Mouse (Mus musculus): Measurements from ENCODE around the gene Ugt1a9.

The Ugt1a9 gene

DNA sequence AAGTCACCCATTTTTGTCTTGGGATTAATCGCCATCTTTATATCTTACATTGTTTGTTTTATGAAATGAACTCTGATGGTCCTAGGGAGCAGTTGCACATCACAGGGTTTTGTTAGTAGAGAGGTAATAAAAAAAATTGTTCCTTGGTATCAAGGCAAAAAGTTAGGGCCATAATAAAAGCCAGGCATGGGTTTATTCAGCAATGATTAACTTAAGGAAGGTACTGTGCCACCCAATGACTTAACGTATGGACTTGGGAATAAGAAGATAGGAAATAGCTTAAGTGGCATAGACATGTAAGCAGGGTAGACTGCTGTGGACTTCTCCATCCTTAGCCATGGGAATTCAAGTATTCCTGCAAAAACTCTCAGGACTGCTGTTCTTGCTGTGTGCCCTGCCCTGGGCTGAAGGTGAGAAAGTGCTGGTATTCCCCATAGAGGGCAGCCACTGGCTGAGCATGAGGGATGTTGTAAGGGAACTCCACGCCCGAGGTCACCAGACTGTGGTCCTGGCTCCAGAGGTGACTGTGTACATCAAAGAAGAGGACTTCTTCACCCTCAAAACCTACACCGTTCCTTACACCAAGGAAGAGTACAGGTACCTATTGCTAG, 115.8 kb downstream of the Ugt1a9 start:
- WGBS: 93% methylated on average over 5 of the region's 5 CpGs

DNA sequence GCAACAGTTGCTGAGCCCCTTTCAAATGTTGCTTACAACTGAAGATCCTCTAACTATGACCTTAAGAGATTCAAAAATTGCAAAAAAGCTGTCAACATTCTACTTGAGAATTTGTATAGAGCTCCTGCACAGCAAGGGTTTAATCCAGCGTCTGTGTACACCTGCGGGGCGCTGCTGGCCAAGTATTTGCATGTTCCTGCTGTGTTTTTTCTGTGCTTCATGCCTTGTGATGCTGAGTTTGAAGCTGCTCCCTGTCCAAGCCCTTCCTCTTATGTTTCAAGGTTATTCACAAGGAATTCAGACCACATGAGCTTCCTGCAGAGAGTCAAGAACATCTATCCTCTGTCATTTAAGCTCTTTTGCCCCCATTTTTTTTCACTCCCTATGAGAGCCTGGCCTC, 121.5 kb downstream of the Ugt1a9 start:
- 78% methylated on average over 3 of the region's 3 CpGs for WGBS

DNA sequence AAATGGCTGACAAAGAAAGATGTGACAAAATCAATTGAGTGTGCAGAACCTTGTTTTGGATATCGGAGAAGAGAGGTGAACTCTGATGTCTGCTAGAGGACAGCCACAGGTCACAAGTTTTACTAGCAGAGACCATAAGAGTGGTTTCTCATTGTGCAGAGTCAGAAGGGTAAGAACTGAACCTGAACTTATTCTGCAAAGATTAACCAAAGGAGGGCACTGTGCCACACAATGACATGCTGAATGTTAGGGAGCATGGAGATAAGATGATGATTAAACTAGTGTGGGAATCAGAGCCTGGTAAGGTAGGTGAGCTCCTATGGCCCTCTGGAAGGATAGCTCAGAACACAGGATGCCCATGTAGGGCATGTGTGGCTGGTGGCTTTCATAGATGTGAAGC, 125.1 kb downstream of the Ugt1a9 start:
- 97% methylated on average over 1 of the region's 1 CpGs for WGBS

DNA sequence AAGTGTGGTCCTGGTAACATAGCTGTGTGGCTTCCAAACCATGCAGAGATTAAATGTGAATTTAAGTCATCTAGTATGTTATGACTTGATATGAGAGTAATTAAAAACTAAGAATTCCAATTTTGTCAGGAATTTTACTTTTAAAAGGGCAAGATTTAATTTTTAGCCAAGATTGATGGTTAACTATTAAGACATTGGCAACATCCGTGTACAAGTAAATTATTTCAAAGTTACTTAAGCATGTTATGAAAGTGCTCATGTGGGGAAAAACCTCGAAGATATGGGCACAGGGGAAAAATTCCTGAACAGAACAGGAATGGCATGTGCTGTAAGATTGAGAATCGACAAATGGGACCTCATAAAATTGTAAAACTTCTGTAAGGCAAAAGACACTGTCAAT, 126.8 kb downstream of the Ugt1a9 start:
- 83% methylated on average over 3 of the region's 3 CpGs for WGBS

DNA sequence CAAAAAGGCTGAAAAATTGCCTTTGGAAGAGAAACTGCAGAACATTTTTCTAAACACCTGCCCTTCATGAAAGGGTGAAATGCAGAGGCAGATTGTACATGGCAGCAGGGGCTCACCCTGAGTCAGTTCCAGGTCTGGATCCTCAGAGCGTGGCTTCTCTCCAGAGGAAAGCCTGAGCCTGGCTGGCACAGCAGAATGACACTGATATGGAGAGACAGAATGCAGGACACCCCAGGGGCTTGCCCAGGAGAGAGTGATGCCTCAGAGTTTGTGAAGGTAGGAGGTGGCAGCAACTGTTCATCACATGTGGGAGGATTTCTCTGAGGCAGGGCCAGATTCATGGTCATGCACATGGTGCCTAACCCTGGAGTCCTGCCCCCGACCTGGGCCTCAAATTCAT, 129.4 kb downstream of the Ugt1a9 start:
- WGBS: 84% methylated on average over 2 of the region's 2 CpGs

GRCm38 (mm10) chr1:88200456-88200855, 129.9 kb downstream of the Ugt1a9 start, which contains the start of gene Ugt1a2:
Ugt1a2 (plus strand) TSS chr1:88200601.
- WGBS: 90% methylated on average over 7 of the region's 7 CpGs

DNA sequence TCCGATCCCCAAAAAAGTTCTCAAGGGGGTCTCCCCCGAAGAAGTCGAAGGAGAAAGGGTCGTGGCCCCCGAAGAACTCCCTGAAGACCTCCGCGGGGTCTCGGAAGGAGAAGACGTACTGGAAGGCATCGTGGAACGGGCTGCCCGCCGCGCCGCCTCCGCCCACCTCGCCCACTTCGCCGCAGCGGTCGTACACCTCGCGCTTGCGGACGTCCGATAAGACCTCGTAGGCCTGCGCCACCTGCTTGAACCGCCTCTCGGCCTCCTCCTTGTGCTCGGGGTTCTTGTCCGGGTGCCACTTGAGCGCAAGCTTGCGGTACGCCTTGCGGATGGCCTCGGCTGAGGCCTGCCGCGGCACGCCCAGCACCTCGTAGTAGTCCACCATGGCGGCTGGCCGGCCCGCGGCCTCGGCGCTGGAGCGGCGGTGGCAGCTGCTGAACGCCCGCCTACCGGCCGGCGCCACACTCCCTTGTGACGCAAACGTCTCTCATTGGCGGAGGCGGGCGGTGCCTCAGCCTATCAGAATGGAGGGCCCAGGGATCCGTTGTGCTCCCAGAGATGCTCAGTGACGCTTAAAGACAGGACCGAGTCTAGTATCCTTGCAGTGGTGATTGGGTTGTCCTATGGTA, 134.8 kb downstream of the Ugt1a9 start, which contains the start of gene Dnajb3:
Dnajb3 (minus strand) TSS at position 489 of the 629 bp plus-strand sequence.
- 6% methylated on average over 62 of the region's 62 CpGs for WGBS

DNA sequence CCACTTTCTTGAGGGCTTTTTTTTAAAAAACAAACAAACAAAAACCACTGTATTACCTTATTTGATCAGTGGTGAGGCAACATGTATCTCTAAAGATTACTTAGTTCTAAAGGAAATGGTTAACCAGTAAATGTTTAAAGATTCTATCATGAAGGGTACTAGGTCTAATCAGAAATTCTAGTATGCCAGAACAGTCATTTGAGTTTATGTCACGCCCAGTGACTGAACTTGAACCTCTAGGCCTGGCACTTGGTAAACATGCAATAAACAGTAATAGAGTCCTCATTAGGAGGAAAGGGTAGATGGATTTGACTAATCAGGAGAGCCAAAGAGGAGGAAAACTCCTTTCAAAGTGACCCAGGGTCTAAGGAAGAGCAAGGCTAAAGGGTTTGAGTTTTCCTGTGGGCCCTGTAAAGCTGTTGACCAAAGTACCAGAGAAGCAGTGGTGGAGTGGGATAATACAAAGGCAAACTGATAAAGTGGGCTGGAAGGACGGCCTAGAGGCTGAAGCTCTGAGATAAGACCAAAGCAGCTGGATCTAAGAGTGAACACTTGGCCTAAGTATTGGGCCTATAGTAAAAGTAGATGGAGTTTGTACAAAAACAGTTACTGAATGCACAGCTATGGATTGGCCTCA, 136.4 kb downstream of the Ugt1a9 start:
- WGBS: 91% methylated on average over 2 of the region's 2 CpGs

DNA sequence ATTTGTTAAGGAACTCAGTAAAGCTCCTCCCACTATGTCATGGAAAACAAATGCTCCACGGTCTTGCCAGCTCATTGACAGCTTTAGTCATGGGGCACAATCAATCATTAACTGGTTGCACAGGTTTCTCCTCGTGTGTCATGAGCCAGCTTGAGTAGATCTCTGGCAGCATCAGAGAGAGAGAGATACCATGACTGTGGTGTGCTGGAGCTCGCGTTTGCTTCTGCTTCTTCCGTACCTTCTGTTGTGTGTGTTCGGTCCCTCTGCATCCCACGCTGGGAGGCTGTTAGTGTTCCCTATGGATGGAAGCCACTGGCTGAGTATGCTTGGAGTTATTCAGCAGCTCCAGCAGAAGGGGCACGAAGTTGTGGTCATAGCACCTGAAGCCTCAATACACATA, 141.2 kb downstream of the Ugt1a9 start, which contains the start of gene Ugt1a1:
Ugt1a1 (plus strand) TSS at position 148 of the 400 bp plus-strand sequence.
- 68% methylated on average over 8 of the region's 8 CpGs for WGBS

DNA sequence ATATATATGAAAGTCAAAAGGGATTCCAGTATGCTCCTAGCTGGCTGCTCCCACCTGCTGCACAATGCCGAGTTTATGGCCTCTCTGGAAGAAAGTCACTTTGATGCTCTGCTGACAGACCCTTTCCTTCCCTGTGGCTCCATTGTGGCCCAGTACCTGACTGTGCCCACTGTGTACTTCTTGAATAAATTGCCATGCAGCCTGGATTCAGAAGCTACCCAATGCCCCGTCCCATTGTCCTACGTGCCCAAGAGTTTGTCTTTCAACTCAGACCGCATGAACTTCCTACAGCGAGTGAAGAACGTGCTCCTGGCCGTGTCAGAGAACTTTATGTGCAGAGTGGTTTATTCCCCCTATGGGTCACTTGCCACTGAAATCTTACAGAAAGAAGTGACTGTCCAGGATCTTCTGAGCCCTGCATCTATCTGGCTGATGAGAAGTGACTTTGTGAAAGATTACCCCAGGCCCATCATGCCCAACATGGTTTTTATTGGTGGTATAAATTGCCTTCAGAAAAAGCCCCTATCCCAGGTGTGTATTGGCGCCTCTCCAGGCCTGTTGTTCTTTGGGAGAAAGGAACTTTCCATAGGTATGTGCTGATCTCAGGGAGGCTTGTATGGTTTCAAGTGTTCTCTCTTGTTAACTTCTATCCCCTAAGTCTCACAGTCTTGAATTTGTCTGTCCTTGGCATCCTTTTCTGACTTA, 141.9 kb downstream of the Ugt1a9 start:
- WGBS: 61% methylated on average over 8 of the region's 8 CpGs

DNA sequence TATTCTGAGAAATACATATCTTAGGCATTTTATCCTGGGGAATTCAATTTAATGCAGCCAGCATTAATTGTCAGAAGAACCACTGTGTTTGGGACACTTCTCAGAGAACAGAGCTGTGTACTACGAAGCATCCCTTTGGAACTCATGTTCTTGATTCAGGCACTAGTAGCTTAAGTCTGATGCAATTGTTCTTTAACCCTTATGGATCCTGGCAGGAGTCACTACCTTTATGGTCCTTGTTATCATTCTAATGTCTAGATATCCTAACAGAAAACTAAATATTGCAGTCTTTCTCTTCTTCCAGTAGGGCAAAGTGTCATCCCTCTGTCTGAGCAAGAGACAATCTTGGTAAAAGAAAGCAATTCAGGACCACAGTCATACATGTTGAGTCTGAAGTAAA, 142.5 kb downstream of the Ugt1a9 start:
- WGBS: 77% methylated on average over 1 of the region's 1 CpGs

DNA sequence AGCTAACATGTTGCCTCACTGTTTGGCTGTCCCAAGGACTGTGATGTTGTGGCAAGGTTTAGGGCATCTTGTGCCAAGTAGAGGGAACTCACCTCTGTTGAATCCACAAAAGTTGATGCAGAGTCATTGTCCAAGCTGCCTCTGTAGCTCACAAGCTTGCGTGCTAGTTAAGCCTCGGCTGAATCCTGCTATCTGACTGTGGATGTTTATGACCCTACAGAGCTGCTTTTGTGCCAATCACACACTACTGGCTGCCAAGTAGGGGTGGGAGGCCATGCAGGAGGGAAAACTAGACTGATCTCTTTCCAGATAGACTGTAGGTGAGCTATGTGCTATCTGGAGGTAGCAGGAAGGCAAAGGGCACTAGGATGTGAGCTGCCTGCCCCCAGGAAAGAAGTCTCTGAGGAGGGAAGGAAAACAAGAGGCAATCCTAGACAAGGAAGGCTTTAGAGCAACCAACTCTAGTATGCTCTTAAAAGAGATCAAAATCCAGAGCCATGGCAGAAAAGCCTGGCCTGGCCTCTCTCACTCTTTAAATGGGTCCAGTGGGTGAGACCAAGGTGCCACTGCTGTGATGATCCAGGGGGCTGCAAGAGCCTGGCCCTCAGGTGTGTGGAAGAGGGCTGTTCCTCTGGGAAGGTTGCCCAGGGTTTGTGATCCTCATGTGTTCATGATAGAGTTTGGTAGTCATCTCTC, 143.3 kb downstream of the Ugt1a9 start:
- 77% methylated on average over 2 of the region's 2 CpGs for WGBS

GRCm38 (mm10) chr1:88214462-88214952, 143.9 kb downstream of the Ugt1a9 start:
- 80% methylated on average over 2 of the region's 2 CpGs for WGBS

GRCm38 (mm10) chr1:88215466-88216380, 145.1 kb downstream of the Ugt1a9 start:
- WGBS: 72% methylated on average over 10 of the region's 10 CpGs

DNA sequence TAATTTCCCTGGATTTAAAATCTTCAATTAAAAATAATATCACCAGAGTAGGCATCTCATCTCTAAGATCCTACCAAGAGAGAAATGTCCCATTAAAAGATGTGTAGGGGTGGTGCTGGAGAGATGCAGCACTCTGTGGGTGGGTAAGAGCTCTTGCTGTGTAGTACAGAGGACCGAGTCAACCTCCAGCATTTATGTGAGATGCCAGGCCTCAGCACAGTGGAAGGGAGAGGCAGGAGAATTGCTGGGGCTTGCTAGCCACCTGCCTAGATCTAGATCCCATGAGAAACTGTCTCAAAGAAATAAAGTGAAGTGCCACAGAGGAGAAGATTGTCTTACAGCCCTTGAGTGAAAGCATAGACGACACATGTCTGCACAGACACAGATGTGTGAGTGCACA, 146.0 kb downstream of the Ugt1a9 start:
- WGBS: 53% methylated on average over 2 of the region's 2 CpGs

DNA sequence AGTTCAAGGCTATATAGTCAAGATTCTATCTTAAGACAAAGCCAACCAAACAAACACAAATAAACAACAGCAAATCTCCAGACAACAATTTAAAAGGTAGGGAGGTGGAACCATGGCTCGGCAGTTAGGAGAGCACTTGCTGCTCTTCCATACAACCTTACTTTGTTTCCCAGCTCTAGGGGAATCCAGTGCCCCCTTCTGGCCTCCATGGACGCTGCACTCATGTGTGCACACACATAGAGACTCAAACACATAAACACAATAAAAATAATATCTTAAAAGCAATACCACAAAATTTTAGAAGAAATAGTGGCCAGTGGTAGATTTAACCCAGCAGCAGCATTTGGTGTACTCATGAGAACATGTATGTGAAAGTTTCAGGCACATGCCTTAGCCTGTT, 146.5 kb downstream of the Ugt1a9 start:
- 56% methylated on average over 2 of the region's 2 CpGs for WGBS

- 37% methylated on average over 3 of the region's 3 CpGs for WGBS
Measured at GRCm38 (mm10) chr1:88217576-88217975, 147.0 kb downstream of the Ugt1a9 start.

- 75% methylated on average over 9 of the region's 9 CpGs for WGBS
Measured at GRCm38 (mm10) chr1:88218051-88218450, 147.5 kb downstream of the Ugt1a9 start.

DNA sequence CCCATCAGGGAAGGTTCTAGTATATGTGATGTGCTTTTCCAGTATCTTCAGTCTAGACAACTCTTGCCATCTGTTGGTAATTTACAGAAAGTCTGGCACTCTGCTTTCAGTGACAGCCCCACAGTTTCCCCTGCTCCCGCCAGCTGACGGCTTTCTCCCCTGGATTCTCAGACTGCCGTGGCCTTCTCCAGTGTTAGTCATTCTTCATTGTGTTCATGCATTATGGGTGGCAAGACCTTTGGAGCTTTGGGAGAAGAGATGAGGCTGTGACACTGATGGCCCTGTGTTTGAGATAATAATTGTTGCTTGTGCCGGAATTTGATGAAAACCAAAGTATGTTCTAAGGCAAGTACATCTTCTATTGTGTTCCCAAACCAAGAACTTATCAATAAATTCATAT, 148.0 kb downstream of the Ugt1a9 start:
- 47% methylated on average over 4 of the region's 4 CpGs for WGBS

DNA sequence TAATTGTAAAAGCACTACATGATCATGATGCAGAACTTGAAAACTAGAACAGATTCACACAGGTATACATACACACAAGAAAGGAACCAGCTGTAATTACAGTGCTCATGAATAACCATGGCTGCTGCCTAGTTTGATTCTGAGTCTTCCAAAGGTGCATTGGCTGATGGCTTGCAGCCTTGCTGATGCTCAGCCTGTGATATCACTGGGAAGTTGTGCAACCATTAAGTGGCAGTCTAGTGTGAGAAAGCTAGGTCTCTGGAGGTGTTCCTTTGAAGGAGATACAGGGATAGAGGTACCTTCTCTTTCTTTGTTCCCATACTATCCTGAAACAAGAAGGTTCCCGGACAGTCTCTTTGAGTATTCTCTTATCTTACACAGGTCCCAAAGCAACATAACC, 148.5 kb downstream of the Ugt1a9 start:
- WGBS: 18% methylated on average over 1 of the region's 1 CpGs

DNA sequence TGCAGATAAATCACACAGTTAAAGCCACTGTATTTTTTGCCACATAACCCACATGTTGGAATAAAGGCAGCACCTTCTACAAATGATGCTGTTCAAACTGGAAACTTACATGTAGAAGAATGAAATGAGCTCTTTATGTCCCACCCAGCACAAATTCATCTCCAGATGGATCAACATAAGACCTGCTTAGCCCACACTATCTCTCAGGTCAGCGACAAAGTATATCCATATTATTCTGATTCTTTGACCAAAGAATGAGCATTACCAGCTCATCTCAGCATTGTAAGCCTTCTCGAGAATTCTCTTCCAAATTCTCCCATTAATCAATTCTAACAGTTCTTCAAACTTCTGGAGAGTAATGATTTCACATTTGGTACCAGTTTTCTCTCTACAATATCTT, 151.6 kb downstream of the Ugt1a9 start:
- WGBS: 54% methylated on average over 2 of the region's 2 CpGs
